Comparison of ENCODE assay signal across 8 mouse cellular contexts in the genomic region with DNA sequence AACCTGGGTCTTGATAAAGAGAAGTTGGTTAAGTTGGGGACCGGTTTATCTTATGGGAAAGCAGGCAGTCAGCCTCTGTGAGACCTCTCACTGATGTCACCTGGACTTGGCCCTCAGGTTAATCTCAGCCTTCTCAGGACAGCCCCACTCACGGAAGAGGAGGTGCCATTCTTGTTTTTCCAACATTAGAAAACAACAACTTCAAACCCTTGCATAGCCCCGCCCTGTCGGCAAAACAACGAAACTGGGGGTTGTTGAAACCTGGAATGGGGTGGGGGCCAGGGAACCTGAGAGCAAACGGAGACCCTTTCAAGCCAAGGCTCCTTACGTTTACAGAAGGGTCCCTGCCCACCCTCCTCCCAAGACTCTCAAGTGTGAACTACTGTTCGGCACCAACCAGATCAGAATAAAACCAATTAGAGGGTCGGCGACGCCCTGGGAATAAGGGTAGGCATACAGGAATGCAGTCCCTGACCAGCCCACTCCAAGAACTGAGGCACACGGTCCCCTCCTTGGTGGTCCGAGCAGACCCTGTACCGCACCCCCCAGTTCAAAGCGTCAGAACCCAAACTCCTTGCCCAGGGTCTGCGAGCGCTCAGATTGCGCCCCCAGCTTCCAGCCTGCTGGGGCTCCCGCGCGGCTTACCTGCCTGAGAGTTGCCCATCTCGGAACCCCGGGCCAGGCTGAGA. TPM values are rescaled to one million over a fixed set of nuclear protein-coding genes. Genes with fewer than 3 reads are reported as not detected.
DNase-seq lines count a peak whose midpoint lies in the region; ATAC-seq lines count a peak whose summit lies in the region.

No protein-coding gene starts in this region.

- intact Hi-C loops in left cerebral cortex, postnatal 25 days (cut with DNase I) = no loop called here

- H3K9ac ChIP-seq in intestine, embryonic 15.5 days = peak overlapping the region; percentile 66
- peak overlapping the region; percentile 56 for H3K9ac ChIP-seq in lung, embryonic 15.5 days

- peak overlapping the region; percentile 95 for H3K4me2 ChIP-seq in intestine, embryonic 15.5 days (replicated peaks)
- peak overlapping the region; percentile 92 for H3K4me2 ChIP-seq in lung, embryonic 15.5 days

- no peaks in the 10 kb centered on the region for H3K9me3 ChIP-seq in intestine, embryonic 15.5 days
- H3K9me3 ChIP-seq in lung, embryonic 15.5 days = no peaks in the 10 kb centered on the region

- H3K36me3 ChIP-seq in intestine, embryonic 15.5 days = no peaks in the 10 kb centered on the region
- no peaks in the 10 kb centered on the region for H3K36me3 ChIP-seq in lung, embryonic 15.5 days

- no peak overlapping the region for H3K27ac ChIP-seq in brown adipose tissue, adult 24 weeks (replicated peaks; ENCODE audit: low read depth, low read length)
- peak overlapping the region; percentile 88 for H3K27ac ChIP-seq in intestine, embryonic 15.5 days
- H3K27ac ChIP-seq in lung, embryonic 15.5 days = peak overlapping the region; percentile 96

- DNase-seq in embryo, embryonic 10 days (ENCODE audit: low spot score) = peak; percentile 23
- DNase-seq in embryo, embryonic 11 days = no peak
- no peak for DNase-seq in left cerebral cortex, postnatal 25 days (ENCODE audit: low spot score in 2 of 2)
- DNase-seq in urinary bladder, adult 2 months (ENCODE audit: low spot score) = no peak
- DNase-seq in right cerebral cortex, postnatal 4 days = no peak

- H3K27me3 ChIP-seq in intestine, embryonic 15.5 days (replicated peaks) = peaks cover 22% of the 10 kb centered on the region
- peaks cover 40% of the 10 kb centered on the region for H3K27me3 ChIP-seq in lung, embryonic 15.5 days

- WGBS in intestine, embryonic 15.5 days = 3% methylated on average over 23 of the region's 23 CpGs
- 1% methylated on average over 23 of the region's 23 CpGs for WGBS in lung, embryonic 15.5 days

- peak; percentile 26 for ATAC-seq in intestine, embryonic 15.5 days
- ATAC-seq in lung, embryonic 15.5 days (ENCODE audit: borderline replicate concordance, extremely low read depth, low FRiP score, low TSS enrichment) = 0 out of 2 replicates have a peak, but pooled peaks have one; percentile 6

- peak overlapping the region; percentile 68 for H3K4me3 ChIP-seq in brown adipose tissue, adult 24 weeks (ENCODE audit: insufficient read depth, low read depth, low read length)
- peak overlapping the region; percentile 71 for H3K4me3 ChIP-seq in intestine, embryonic 15.5 days (replicated peaks)
- H3K4me3 ChIP-seq in lung, embryonic 15.5 days = peak overlapping the region; percentile 64

- no peaks in the 10 kb centered on the region for H3K4me1 ChIP-seq in brown adipose tissue, adult 24 weeks (ENCODE audit: control insufficient read depth, insufficient read depth, insufficient read length, low read length)
- H3K4me1 ChIP-seq in intestine, embryonic 15.5 days (replicated peaks) = peaks cover 16% of the 10 kb centered on the region; the same call in 1 of the 2 replicates
- peaks cover 26% of the 10 kb centered on the region for H3K4me1 ChIP-seq in lung, embryonic 15.5 days

RNA-seq across cellular contexts. Expression of a gene that starts 0.5 kb away (rescaled TPM):
- 1.3 and 2.0 TPM in 2 replicates for polyA plus RNA-seq in brown adipose tissue, adult 24 weeks (2012; ENCODE audit: insufficient read depth, insufficient read length, missing spikeins)
- polyA plus RNA-seq in intestine, embryonic 15.5 days (2015; fragmentation: Nextera tagmentation; extraction: Ambion mirVana) = 30.5 and 31.5 TPM in 2 replicates
- polyA plus RNA-seq in lung, embryonic 15.5 days (2015; fragmentation: Nextera tagmentation; extraction: Ambion mirVana) = 21.3 and 22.9 TPM in 2 replicates
- 1 to 10 TPM; 5.8 to 7.6 TPM for total RNA-seq in left cerebral cortex, postnatal 25 days (2021)
- polyA plus RNA-seq in urinary bladder, adult 2 months (2012; rRNA removed) = 25.1 and 27.0 TPM in 2 replicates

RNA-seq across cellular contexts. Expression of a gene that starts 23.1 kb away (rescaled TPM):
- 36.0 and 56.8 TPM in 2 replicates for polyA plus RNA-seq in brown adipose tissue, adult 24 weeks (2012; ENCODE audit: insufficient read depth, insufficient read length, missing spikeins)
- polyA plus RNA-seq in intestine, embryonic 15.5 days (2015; fragmentation: Nextera tagmentation; extraction: Ambion mirVana) = 205 and 210 TPM in 2 replicates
- polyA plus RNA-seq in lung, embryonic 15.5 days (2015; fragmentation: Nextera tagmentation; extraction: Ambion mirVana) = 194 and 200 TPM in 2 replicates
- total RNA-seq in left cerebral cortex, postnatal 25 days (2021) = 10 to 100 TPM; 56.7 to 62.7 TPM
- 74.1 and 75.9 TPM in 2 replicates for polyA plus RNA-seq in urinary bladder, adult 2 months (2012; rRNA removed)

RNA-seq across cellular contexts. Expression of a gene that starts 37.6 kb away (rescaled TPM):
- 292 and 473 TPM in 2 replicates for polyA plus RNA-seq in brown adipose tissue, adult 24 weeks (2012; ENCODE audit: insufficient read depth, insufficient read length, missing spikeins)
- 693 and 768 TPM in 2 replicates for polyA plus RNA-seq in intestine, embryonic 15.5 days (2015; fragmentation: Nextera tagmentation; extraction: Ambion mirVana)
- 711 and 777 TPM in 2 replicates for polyA plus RNA-seq in lung, embryonic 15.5 days (2015; fragmentation: Nextera tagmentation; extraction: Ambion mirVana)
- total RNA-seq in left cerebral cortex, postnatal 25 days (2021) = 100 to 1,000 TPM; 235 to 247 TPM
- 1,064 and 1,154 TPM in 2 replicates for polyA plus RNA-seq in urinary bladder, adult 2 months (2012; rRNA removed)

RNA-seq across cellular contexts. Expression of a gene that starts 39.8 kb away (rescaled TPM):
- 1,628 and 2,018 TPM in 2 replicates for polyA plus RNA-seq in brown adipose tissue, adult 24 weeks (2012; ENCODE audit: insufficient read depth, insufficient read length, missing spikeins)
- polyA plus RNA-seq in intestine, embryonic 15.5 days (2015; fragmentation: Nextera tagmentation; extraction: Ambion mirVana) = 3,667 and 3,915 TPM in 2 replicates
- polyA plus RNA-seq in lung, embryonic 15.5 days (2015; fragmentation: Nextera tagmentation; extraction: Ambion mirVana) = 3,783 and 4,172 TPM in 2 replicates
- 1,000 to 10,000 TPM; 1,545 to 1,604 TPM for total RNA-seq in left cerebral cortex, postnatal 25 days (2021)
- polyA plus RNA-seq in urinary bladder, adult 2 months (2012; rRNA removed) = 2,645 and 3,313 TPM in 2 replicates

RNA-seq across cellular contexts. Expression of a gene that starts 41.3 kb away (rescaled TPM):
- polyA plus RNA-seq in brown adipose tissue, adult 24 weeks (2012; ENCODE audit: insufficient read depth, insufficient read length, missing spikeins) = 4.7 TPM in 2 replicates
- 14.5 and 15.2 TPM in 2 replicates for polyA plus RNA-seq in intestine, embryonic 15.5 days (2015; fragmentation: Nextera tagmentation; extraction: Ambion mirVana)
- polyA plus RNA-seq in lung, embryonic 15.5 days (2015; fragmentation: Nextera tagmentation; extraction: Ambion mirVana) = 14.6 and 14.9 TPM in 2 replicates
- 10 to 100 TPM; 13.2 to 13.5 TPM for total RNA-seq in left cerebral cortex, postnatal 25 days (2021)
- 12.5 TPM in 2 replicates for polyA plus RNA-seq in urinary bladder, adult 2 months (2012; rRNA removed)
